Mouse (Mus musculus): ENCODE data around the gene Aqp5. TPM values are rescaled to one million over a fixed set of nuclear protein-coding genes. Genes with fewer than 3 reads are reported as not detected.

Gene Aqp5
- total RNA-seq, 4 experiments from 2014 or later, result not detected

DNA sequence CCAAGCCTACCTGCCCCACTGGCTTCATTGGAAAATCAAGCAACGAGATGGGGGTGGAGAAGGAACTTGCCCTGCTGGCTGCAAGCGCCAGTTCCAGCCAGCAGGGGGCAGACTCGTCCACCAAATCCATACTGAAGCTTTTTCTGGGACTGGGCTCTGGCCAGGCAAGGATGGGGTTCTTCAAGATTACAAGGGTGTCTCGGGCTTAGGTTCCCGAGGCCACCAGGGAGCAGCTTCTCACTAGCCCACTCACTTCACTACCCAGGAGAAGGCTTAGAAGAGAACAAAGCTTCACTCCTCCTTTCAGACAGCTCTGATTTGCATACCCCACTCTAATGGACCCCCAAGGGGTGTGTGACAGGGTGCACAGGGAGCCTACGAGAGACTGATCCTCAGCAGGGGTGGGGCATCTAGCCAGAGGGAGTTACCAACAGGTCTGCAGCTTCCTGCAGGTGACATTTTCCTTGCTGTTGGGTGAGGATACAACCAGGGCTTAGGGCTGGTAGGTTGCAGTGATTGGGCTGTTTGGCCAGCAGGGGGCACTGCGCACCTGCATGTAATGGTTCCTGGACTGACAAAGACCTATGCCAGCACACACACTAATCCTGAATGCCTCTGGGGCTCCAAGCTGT is 5.6 kb downstream of the Aqp5 start:
- peak; percentile 52 to 65 for DNase-seq (ENCODE audit: low spot score in 2 of 2)

DNA sequence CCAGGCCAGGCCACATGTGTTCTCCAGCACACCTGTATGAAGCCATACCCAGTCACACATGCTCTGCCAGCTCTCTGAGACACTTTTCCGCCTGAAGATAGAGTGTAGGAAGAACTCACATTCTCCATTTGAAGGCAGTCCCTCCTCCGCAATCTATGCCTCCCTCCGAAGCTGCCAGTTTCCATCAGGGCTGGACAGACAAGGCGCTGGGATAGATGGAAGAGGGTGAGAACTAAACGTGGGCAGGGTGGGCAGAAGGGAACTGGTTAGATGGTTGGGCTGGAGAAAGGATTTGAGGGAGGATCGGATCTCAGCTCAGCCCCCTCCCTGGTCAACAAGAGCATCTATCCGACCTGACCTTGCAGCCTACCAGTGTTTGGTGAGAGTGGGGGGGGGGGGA is 6.3 kb downstream of the Aqp5 start:
- no peak for DNase-seq (ENCODE audit: low spot score in 2 of 2)

DNA sequence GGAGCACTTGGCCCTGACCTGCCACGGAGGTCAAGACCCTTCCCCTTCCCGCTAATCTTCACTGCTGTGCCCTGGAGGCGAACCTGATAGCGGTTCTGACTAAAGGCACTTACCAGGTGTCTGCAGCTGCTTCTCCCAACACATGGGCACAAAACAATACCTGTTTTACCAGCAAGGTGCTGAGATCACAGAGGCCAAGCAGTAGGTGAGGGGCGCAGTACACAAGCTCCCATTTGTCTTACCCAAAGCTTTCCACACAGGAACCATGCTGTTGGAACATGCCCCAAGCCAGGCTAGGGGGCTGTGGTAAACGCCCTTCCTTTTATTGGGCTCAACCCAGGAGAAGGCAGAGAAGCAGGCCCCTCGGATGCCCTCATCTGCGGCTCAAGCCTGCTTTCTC is 7.0 kb downstream of the Aqp5 start:
- DNase-seq (ENCODE audit: low spot score in 2 of 2), result no peak

DNA sequence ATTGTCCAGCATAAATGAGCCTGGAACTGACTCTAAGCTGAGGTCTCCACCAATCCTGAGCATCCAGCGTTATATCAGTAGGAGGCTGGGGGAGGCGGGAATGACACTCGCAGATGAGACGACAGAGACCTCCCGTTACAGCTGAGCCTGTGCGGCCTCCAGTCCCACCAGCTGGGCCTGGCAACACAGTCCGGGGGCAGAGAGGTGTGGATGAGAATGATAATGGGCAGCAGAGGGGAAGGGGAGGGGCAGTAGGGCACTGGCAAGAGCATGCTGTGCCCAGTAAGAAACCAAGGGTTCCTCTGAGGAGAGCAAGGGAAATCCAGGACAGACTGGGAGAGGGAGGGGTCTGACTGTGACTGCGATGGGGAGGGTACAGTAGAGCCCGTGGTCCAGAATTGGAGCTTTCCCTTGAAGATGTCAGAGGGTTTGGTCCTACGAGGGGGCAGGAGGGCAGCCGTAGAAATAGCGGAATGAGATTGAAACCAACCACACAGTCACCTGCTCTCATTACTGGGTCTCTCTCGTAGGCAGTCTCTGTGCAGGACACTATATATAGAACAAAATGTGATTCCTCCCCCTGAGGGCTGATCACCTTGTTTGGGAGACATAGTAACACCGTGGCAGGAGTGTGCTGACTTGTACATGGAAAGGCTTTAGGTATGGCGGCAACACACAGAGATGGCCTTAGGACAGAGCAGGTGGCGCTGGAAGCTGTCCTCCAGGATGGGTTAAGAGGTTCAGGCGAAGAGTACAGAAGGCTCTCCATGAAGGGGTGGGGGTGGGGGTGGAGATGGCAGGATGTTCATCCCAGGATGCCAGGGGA is 8.9 kb downstream of the Aqp5 start:
- DNase-seq (ENCODE audit: low spot score in 2 of 2), result no peak

GRCm38 (mm10) chr15:99600986-99601822 is 10.6 kb downstream of the Aqp5 start, which contains the start of gene Aqp6:
Aqp6 (plus strand) TSS chr15:99601400.
- no peak for DNase-seq (ENCODE audit: low spot score in 2 of 2)

- DNase-seq (ENCODE audit: low spot score in 2 of 2), result no peak
These were observed 11.2 kb downstream of the Aqp5 start for GRCm38 (mm10) chr15:99601823-99602120.

DNA sequence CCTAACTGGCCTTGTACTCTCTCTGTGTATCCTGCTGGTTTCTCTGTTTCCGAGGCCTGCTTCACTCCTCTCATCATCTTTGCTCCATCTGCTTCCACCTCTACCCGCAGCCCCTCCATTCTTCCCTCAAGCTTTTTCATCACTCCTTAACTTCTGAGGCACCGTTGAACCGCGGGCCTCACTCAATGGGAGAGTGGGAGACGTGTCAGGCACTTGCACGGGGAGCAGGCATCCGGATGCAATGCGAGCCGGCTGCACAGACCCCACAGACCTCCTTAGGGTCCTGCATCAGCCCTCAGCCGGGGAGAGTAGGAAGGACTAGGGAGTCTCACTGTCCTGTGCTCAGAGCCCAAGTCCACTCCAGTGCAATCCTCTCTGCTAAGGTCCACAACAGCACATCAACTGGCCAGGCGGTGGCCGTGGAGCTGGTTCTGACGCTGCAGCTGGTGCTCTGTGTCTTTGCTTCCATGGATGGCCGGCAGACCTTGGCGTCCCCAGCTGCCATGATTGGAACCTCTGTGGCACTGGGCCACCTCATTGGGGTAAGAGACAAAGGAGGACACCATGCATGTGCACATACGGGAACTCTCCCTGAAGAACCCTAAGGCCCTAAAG is 11.7 kb downstream of the Aqp5 start:
- no peak for DNase-seq (ENCODE audit: low spot score in 2 of 2)

GRCm38 (mm10) chr15:99603216-99603615 is 12.6 kb downstream of the Aqp5 start:
- DNase-seq (ENCODE audit: low spot score in 2 of 2), result no peak

DNA sequence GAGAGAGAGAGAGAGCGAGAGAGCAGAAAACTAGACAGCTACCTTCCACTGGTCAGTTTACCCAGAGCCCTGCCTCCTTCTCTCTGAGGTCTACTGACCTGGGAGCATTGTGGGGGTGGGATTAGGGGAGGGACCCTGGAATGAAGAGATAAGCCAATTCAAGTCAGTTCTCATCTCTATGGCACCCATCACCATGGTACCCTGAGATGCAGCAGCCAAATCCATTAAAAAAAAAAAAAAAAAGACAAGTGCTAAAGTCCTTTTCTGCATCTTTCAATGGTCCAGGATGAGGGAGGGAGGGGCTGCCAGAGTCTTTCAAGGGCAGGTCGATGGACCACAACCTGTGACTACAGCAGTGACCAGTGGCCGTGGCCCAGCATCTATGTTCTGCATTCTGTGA is 15.0 kb downstream of the Aqp5 start:
- DNase-seq (ENCODE audit: low spot score in 2 of 2), result no peak

DNA sequence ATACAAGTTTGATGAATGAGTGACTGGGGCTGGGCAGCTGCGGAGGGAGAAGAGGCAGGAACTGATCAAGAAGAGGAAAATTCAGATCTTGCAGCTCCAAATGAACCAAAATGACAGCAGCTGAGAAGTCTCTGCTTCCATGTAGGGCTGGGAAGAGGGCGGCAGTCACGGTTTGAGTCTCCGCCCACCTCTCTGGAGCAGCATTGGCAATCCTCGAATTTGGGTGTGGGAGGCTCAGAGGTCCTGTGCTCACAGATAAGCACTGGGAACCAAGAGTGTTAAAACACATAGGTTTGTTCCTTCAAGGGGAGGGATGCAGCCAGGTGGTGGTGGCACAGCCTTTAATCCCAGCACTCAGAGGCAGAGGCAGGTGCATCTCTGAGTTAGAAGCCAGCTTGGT is 15.9 kb downstream of the Aqp5 start:
- DNase-seq (ENCODE audit: low spot score in 2 of 2), result no peak

- no peak for DNase-seq (ENCODE audit: low spot score in 2 of 2)
These were observed 17.0 kb downstream of the Aqp5 start for GRCm38 (mm10) chr15:99607388-99608113.

- DNase-seq (ENCODE audit: low spot score in 2 of 2), result no peak
These were observed 18.0 kb downstream of the Aqp5 start for GRCm38 (mm10) chr15:99608382-99609125.

GRCm38 (mm10) chr15:99611563-99611962 is 21.0 kb downstream of the Aqp5 start:
- no peak for DNase-seq (ENCODE audit: low spot score in 2 of 2)

DNA sequence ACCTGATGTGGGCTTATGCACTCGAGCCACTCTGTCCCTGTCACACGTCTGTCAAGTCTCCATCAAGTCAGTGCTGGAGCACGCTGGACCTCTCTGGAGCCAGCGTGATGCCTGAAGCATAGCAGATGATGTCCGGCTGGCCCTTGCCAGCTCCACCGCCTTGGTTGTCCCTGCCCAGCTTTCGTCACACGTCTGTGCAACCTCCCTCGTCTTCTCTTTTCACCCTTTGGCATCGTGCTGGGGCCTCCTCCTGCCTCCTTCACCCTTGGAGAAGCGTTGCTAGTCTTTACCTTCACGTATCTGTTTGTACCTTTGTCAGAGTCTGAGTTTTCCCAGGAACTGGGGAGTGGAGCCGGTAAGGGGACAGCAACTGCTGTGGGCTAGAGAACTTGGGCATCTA is 23.7 kb downstream of the Aqp5 start:
- DNase-seq (ENCODE audit: low spot score in 2 of 2), result no peak

DNA sequence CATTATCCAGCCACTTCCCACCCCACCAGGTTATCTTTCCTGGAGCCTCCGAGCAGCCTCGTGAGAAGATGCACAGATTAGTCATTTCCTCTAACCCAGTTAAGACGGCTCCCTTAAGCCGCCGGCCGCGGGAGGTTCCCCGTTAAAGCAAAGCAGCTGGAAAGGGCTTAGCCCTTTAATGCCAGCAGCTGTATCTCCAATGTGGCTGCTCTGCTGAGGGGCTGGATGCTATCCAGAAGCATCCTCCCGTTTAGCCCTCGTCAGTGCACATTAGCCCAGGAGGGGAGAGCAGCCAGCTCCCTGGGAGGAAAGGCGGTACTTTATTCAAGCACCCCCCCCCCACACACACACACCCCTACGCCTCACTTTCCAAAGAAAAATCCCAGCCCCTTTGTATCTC is 24.2 kb downstream of the Aqp5 start:
- no peak for DNase-seq (ENCODE audit: low spot score in 2 of 2)

- no peak for DNase-seq (ENCODE audit: low spot score in 2 of 2)
These were observed 24.7 kb downstream of the Aqp5 start for GRCm38 (mm10) chr15:99615246-99615645.

DNA sequence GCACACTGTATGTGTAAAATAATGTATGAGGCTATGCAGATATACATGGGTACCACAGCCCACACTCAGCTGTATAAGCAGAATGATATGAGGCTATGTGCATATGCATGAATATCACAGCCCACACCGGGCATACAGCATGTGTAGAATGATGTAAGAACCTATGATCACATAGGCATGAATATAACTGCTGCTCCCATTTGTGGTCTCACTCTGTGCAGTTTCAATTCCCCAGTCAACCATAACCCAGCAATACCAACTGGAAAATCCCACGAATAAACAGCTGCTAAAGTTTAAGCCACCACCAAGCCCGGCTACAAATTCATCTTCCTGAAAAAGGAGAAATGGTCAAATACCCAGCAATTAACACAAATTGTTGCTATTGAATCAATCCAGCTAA is 28.0 kb downstream of the Aqp5 start:
- DNase-seq (ENCODE audit: low spot score in 2 of 2), result no peak

DNA sequence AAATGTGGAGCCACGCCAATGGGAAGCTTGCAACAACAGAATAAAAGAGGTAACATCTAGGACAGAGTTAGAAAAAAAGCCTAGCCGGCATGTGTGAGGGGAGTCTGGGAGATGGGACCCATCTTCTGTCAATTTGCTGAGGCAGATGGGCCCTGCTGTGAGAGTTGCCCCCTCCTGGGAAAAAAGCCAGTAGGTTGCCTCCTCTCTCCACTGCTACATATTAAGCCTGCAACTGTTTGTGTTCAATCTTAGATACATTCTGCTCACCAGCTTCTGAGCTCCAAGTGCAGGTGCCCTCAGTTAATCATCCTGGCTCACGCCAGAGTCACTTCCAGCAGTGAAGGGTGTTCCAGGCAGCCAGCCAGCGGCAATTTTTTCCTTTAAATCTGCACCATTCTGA is 29.2 kb downstream of the Aqp5 start:
- DNase-seq (ENCODE audit: low spot score in 2 of 2), result no peak

- DNase-seq (ENCODE audit: low spot score in 2 of 2), result no peak
These were observed 31.5 kb downstream of the Aqp5 start for GRCm38 (mm10) chr15:99622063-99622462.

DNA sequence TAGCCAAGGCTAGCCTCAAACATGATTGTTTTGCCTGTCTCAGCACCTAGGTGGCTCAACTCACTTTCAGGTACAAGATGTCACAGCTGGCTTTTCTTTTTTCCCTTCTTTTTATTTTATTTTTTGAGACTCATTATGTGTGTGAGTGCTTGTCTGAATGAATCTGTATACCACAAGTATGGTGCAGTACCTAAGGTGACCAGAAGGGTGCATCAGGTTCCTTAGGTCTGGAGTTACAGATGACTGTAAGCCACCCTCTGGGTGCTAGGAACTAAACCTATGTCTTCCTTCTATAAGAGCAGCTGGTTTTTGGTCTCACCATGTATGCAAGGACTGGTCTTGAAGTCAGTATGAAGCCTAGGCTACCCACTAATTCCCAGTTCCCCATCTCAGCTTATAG is 41.0 kb downstream of the Aqp5 start:
- DNase-seq (ENCODE audit: low spot score in 2 of 2), result no peak

DNA sequence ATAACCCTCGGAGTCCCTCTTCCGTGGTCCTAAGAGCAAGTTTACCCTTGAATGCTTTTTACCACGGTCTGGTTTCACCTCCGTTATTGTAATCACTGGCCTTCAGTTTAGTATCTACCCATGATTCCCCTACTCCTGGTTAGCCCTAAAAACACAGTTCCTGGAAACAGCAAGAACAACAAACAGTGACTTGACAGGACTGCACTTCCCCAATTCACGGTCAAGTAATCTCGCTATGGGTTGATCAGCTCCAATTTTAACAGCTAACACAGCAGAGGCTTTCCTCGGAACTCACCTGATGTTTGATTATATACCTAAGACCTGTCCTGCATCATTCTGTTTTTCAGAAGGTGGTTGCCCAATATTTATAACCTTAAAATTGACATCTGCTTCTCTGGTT is 44.1 kb downstream of the Aqp5 start:
- DNase-seq (ENCODE audit: low spot score in 2 of 2), result no peak

Data from gastrocnemius, adult 8-10 months (tissue).